Mouse (Mus musculus) left cerebral cortex, postnatal 4 days (tissue): ENCODE results near the gene Olfr845. TPM values are rescaled to one million over a fixed set of nuclear protein-coding genes. Genes with fewer than 3 reads are reported as not detected.

Experiments
- DNase-seq: peaks from one replicate; pipeline ENCODE4 v3.0.0-alpha.2; 2022
- intact Hi-C: fragments of 180-260 bp; cut with DNase I; formaldehyde crosslinking; loops from one replicate; pipeline ENCODE4 v1.15.1; 2025
- total RNA-seq, 2 experiments: library from RNA; stranded (reverse); gene quantifications; 2 replicates each; pipeline ENCODE4 v1.2.3; 2021

Olfr845 gene
- total RNA-seq = not detected

- DNase-seq = no peak
- intact Hi-C loops = no loop called here
Measured at GRCm38 (mm10) chr9:19336157-19336556, at the start of gene Olfr845. Olfr845 (plus strand) TSS chr9:19336457.

GRCm38 (mm10) chr9:19316047-19316446 is 20.2 kb upstream of the Olfr845 start, which contains the start of gene Olfr844:
Olfr844 (plus strand) TSS chr9:19316347.
- intact Hi-C loops = no loop called here

GRCm38 (mm10) chr9:19363905-19364304 is 27.6 kb downstream of the Olfr845 start, which contains the start of gene Olfr846:
Olfr846 (minus strand) TSS chr9:19364005.
- intact Hi-C loops = no loop called here

More at GRCm38 (mm10) chr9:19316047-19316446, 20.2 kb upstream of the Olfr845 start, which contains the start of gene Olfr844:
- no peak for DNase-seq

GRCm38 (mm10) chr9:19378569-19378968 is 42.3 kb downstream of the Olfr845 start, which contains the start of gene Olfr847:
Olfr847 (minus strand) TSS chr9:19378669.
- no peak for DNase-seq
- intact Hi-C loops = no loop called here

More at GRCm38 (mm10) chr9:19363905-19364304, 27.6 kb downstream of the Olfr845 start, which contains the start of gene Olfr846:
- DNase-seq = no peak

Other genes starting within 250 kb of the Olfr845 start
- gene Olfr836, start 216.1 kb upstream of the Olfr845 start, total RNA-seq = not detected
- gene Olfr837, start 200.1 kb upstream of the Olfr845 start, total RNA-seq = not detected
- under 1 TPM; 0.08 to 0.16 TPM for gene Olfr839-ps1, start 159.1 kb upstream of the Olfr845 start, total RNA-seq
- not detected for gene Olfr843, start 84.5 kb upstream of the Olfr845 start, total RNA-seq
- not detected for gene Olfr844, start 20.1 kb upstream of the Olfr845 start, total RNA-seq
- gene Olfr846, start 27.5 kb downstream of the Olfr845 start, total RNA-seq = not detected
- not detected for gene Olfr847, start 42.2 kb downstream of the Olfr845 start, total RNA-seq
- not detected for gene Olfr849, start 103.8 kb downstream of the Olfr845 start, total RNA-seq
- not detected for gene Olfr850, start 141.8 kb downstream of the Olfr845 start, total RNA-seq
- not detected for gene Olfr851, start 156.8 kb downstream of the Olfr845 start, total RNA-seq
- not detected for gene Olfr853, start 204.6 kb downstream of the Olfr845 start, total RNA-seq
- gene Olfr854, start 230.9 kb downstream of the Olfr845 start, total RNA-seq = not detected
- not detected for gene Olfr855, start 246.2 kb downstream of the Olfr845 start, total RNA-seq